Mouse (Mus musculus) thymus, adult 2 months (tissue): ENCODE measurements around the gene Stx8. TPM values are rescaled to one million over a fixed set of nuclear protein-coding genes. Genes with fewer than 3 reads are reported as not detected.

Experiments used
- DNase-seq: peaks from one replicate; pipeline ENCODE4 v3.0.0; 2021
- H3K27ac ChIP-seq: fragments of 200-500 bp; 2 replicates; pipeline ENCODE4 v1.5.1; 2012; ENCODE audit warnings: low read length, control low read depth; ENCODE audit not compliant: control insufficient read depth, insufficient read depth
- H3K27me3 ChIP-seq: fragments of 200-500 bp; 2 replicates; pipeline ENCODE4 v1.6.1; 2012; ENCODE audit warnings: mild to moderate bottlenecking, low read length, moderate library complexity, mixed read lengths; ENCODE audit not compliant: control insufficient read depth, insufficient read depth
- H3K36me3 ChIP-seq: fragments of 200-500 bp; 2 replicates; pipeline ENCODE4 v1.6.1; 2012; ENCODE audit warnings: mild to moderate bottlenecking, low read length, moderate library complexity; ENCODE audit not compliant: control insufficient read depth, insufficient read depth
- H3K4me1 ChIP-seq: fragments of 200-500 bp; replicated peaks from 2 replicates; pipeline ENCODE4 v1.6.1; 2012; ENCODE audit warnings: low read length; ENCODE audit not compliant: control insufficient read depth, insufficient read depth
- H3K4me3 ChIP-seq: fragments of 200-500 bp; 2 replicates; pipeline ENCODE4 v1.5.1; 2012; ENCODE audit warnings: mild to moderate bottlenecking, low read length, control low read depth, moderate library complexity; ENCODE audit not compliant: control insufficient read depth, insufficient read depth
- CTCF ChIP-seq: fragments of 200-500 bp; IDR thresholded peaks from 2 replicates; pipeline ENCODE4 v1.5.1; 2012; ENCODE audit warnings: mild to moderate bottlenecking, control low read depth, low read length, moderate library complexity, borderline replicate concordance; ENCODE audit not compliant: control insufficient read depth, poor library complexity, insufficient read depth; ENCODE audit errors: extremely low read depth
- POLR2A ChIP-seq: fragments of 200-500 bp; IDR thresholded peaks from 2 replicates; pipeline ENCODE4 v1.6.1; 2012; ENCODE audit warnings: mild to moderate bottlenecking, low read length, control low read depth, moderate library complexity; ENCODE audit not compliant: control insufficient read depth, poor library complexity, insufficient read depth; ENCODE audit errors: extremely low read depth
- WGBS: fragments of 180-500 bp; shearing (Covaris S2); methylation state at CpG from one replicate; pipeline ENCODE4 v1.1.7; 2018; 5-methylcytosine and 5-hydroxymethylcytosine counted together
- polyA plus RNA-seq: library from polyadenylated mRNA; depleted of rRNA; stranded (reverse); fragments of >200 nt; gene quantifications from 2 replicates; pipeline ENCODE4 v1.2.3, GENCODE M21; 2012

The Stx8 gene
- polyA plus RNA-seq, 1 experiment: 8.2 TPM

DNA sequence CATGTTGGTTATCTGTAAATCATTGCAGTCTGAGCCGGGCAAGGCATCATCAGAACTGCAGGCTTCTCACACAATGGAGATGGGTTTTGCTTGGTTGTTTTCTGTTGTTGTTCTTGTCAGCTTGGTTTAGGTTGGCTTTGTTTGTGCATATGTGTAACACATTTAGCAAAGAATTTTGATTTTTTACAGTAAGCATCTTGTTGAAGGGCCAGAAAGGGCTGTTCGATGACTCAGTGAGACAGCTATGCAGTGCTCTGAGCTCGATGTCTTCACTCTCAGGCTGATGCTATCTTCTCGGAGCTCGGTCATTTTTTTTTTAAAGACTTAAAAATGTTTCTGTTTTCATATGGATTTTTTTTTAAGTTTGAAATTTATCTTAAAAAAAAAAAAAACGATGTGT is 117.6 kb downstream of the Stx8 start:
- no peak for DNase-seq
- no peak overlapping the region for H3K27ac ChIP-seq
- WGBS: 94% methylated on average over 6 of the region's 6 CpGs
- H3K4me1 ChIP-seq: peaks cover 10% of the 10 kb centered on the region
- no peak for TF ChIP-seq POLR2A
- TF ChIP-seq CTCF: no peak
- no peaks in the 10 kb centered on the region for H3K27me3 ChIP-seq
- H3K4me3 ChIP-seq: no peak overlapping the region
- no peaks in the 10 kb centered on the region for H3K36me3 ChIP-seq

- peaks cover 8% of the 10 kb centered on the region for H3K4me1 ChIP-seq
- H3K27me3 ChIP-seq: no peaks in the 10 kb centered on the region
- WGBS: 97% methylated on average over 9 of the region's 9 CpGs
- no peaks in the 10 kb centered on the region for H3K36me3 ChIP-seq
- TF ChIP-seq CTCF (no peak), POLR2A (no peak)
- no peak overlapping the region for H3K4me3 ChIP-seq
- H3K27ac ChIP-seq: no peak overlapping the region
- DNase-seq: no peak
Measured at GRCm38 (mm10) chr11:68086221-68086620, 120.2 kb downstream of the Stx8 start.

DNA sequence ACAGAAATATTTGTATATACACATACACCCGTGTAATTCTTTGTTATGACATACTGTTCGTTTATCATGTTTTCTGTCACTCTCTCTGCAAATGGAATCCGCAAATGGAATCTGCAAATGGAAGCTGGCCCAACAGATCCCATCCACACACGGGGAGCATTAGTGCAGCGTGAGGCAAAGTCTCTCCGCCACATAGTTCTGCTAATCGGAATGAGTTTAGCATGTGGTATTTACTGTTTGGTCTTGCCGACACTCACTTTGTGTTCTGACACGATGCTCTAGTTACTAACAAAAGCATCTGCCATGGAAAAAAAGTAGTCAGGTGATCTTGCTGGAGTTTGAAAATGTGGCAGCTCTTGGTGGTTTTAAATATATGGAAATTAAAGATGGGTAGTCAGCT is 123.4 kb downstream of the Stx8 start:
- no peaks in the 10 kb centered on the region for H3K36me3 ChIP-seq
- DNase-seq: no peak
- peaks cover 8% of the 10 kb centered on the region for H3K4me1 ChIP-seq
- no peak overlapping the region for H3K4me3 ChIP-seq
- TF ChIP-seq CTCF: no peak
- TF ChIP-seq POLR2A: no peak
- no peaks in the 10 kb centered on the region for H3K27me3 ChIP-seq
- no peak overlapping the region for H3K27ac ChIP-seq
- WGBS: 96% methylated on average over 9 of the region's 9 CpGs

DNA sequence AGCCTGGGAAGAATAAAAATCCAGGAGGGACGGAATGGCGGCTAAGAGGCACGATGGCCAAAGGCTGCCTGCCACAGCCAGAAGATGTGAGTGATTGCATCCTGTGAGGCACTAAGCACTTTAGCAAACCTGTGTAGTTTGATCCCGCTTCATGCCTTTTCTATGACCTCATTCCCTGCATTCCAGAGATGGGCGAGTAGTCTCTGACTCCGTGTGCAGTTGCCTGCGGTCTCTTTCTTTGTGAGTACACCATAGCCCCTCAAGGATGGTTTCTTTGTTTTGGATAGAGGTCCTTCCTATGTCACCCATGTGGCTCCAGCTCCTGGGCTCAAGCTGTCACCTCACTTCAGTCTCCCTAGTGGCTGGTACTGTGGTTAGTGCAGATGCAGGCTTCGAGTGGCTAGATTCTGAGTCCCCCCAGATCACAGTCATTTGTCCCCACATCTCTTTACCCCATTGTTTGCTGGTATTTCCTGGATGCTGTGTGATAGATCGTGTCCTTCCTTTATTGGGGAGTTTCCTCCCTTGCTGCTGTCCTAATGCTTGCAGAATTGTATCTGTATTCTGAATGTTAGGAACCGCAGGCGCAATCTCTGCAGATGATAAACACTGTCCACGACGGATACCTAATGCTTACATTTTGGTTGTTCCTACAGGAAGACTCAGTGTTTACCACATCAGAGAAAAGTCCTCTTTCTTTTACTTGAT is 124.0 kb downstream of the Stx8 start:
- no peak overlapping the region for H3K4me3 ChIP-seq
- TF ChIP-seq POLR2A: no peak
- no peak for TF ChIP-seq CTCF
- H3K36me3 ChIP-seq: no peaks in the 10 kb centered on the region
- H3K4me1 ChIP-seq: peaks cover 6% of the 10 kb centered on the region
- 88% methylated on average over 13 of the region's 13 CpGs for WGBS
- H3K27ac ChIP-seq: no peak overlapping the region
- no peak for DNase-seq
- no peaks in the 10 kb centered on the region for H3K27me3 ChIP-seq

- 75% methylated on average over 3 of the region's 3 CpGs for WGBS
- DNase-seq: no peak
- Histone ChIP-seq H3K27me3 (no peaks in the 10 kb centered on the region), H3K4me3 (no peak overlapping the region), H3K36me3 (no peaks in the 10 kb centered on the region), H3K27ac (no peak overlapping the region), H3K4me1 (peaks cover 5% of the 10 kb centered on the region)
- TF ChIP-seq CTCF: no peak
- TF ChIP-seq POLR2A: no peak
Measured at GRCm38 (mm10) chr11:68091975-68092759, 126.2 kb downstream of the Stx8 start.

DNA sequence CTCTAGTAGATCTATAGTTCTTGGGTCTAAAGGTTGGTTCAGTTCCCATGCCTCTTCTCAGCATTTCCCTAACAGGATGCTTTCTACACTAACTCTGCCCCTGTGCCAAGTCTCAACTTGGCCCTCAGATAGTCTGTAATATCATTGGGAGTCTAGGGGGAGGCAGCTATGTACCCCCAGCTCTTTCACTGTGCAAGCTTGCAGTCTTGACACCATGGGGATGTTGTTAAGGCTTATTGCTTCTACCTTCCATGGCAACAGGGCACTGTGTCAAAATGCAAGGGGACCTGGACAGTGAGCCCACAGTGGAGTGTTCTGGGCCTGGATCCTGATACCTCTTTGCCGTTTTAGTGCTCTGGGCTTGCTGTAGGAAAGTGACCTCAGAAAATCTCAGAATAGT is 135.6 kb downstream of the Stx8 start:
- 97% methylated on average over 1 of the region's 1 CpGs for WGBS
- Histone ChIP-seq H3K4me1 (no peaks in the 10 kb centered on the region), H3K27me3 (no peaks in the 10 kb centered on the region), H3K27ac (no peak overlapping the region), H3K36me3 (no peaks in the 10 kb centered on the region), H3K4me3 (no peak overlapping the region)
- TF ChIP-seq POLR2A: no peak
- TF ChIP-seq CTCF: no peak
- no peak for DNase-seq
